Mouse (Mus musculus): ENCODE results near the gene Ociad2.

- TF ChIP-seq CTCF (IDR thresholded peaks at IDR 0.05; ENCODE audit: control insufficient read depth, insufficient read depth, low read length) (peak; percentile 62; the same call in 1 of the 2 replicates), POLR2A (IDR thresholded peaks at IDR 0.05; ENCODE audit: borderline replicate concordance, control insufficient read depth, low read depth, low read length) (no peak)
Observed at GRCm38 (mm10) chr5:73379908-73380307, 39.1 kb upstream of the Ociad2 start.
